Mouse (Mus musculus) adrenal gland, adult 2 months (tissue): ENCODE measurements at regions not wholly inside any gene's neighbourhood (a gene's known extent, or its start where the extent isn't known, plus 50 kb on each side); places are given as distances from the start of the nearest gene placed in this dataset.

Experiments used
- DNase-seq: peaks from one replicate; pipeline ENCODE4 v3.0.0; 2021

- DNase-seq = no peak
Measured at GRCm38 (mm10) chr3:136444598-136444997, 118.7 kb upstream of the Bank1 start.

DNA sequence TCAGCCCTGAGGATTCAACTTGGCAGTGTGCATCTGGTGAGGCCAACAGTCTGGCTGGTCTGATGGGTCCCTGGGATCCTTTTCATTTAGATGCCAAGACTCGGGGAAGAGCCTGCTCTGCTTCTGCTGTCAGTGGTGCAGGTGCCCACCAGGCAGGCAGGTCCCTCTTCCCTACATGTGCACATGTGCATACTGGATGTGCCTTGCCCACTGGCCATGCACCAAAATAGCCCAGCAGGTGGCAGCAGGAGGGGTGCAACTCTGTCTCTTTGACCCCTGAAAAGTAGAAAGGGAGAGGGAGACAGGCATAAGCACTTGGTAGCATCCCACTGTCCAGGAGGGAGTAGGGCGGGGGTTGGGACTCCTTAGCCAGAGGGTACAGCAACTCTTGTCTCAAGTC is 116.2 kb upstream of the Bank1 start:
- no peak for DNase-seq

DNA sequence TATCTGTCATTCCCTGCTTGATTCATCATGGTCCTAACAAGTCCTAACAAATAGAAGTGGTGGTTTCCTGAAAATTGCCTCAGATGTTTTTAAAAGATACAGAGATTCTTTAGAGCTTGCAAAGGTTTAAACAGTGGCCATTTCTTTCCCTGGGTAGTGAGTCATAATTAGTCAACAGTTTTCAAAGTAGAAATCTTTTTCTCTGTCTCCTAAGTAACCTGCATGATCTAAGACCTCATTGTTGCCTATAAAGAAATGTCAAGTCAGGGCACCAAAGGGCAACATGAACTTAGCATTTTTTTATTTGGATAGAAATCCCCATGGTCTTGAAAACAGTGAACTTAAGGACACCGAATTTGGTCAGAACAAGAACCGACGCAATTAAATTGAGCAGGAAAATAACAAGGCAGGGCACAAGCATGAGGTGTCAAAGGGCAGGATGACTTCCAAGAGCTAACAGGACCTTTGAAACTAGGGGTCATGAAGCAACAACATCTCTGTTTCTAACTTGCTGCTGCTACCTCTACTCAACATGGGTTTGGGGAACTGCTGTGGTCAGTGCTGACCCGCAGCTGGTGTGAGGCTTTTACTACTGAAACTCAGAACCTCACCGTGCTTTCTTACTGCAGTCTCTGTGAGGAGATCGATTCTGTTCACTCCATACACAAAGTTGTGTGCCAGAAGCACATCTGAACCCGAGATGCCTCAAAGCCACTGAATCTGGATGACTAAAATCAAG is 114.2 kb upstream of the Bank1 start:
- no peak for DNase-seq

DNA sequence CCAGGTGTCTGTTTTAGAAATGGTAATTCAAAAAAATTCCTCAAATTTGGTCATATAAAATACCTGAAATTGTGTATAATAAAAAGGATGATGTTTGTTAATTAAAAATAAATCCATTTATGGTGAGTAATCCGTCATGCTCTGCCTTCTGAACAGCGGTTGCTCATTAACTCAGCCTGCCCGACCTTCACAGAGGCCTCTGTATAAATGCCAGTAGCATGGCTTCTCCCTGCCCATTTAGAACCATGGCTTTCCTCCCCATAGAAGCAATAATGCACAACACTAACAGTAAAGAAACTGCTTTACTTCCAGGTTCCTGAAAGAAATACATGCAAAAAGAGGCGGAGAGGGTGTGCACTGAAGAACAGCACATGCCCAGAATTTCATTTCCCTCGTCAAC is 113.5 kb upstream of the Bank1 start:
- DNase-seq = no peak

- no peak for DNase-seq
Measured at GRCm38 (mm10) chr3:136434407-136434806, 108.5 kb upstream of the Bank1 start.

- DNase-seq = no peak
Measured at GRCm38 (mm10) chr3:136432072-136432471, 106.2 kb upstream of the Bank1 start.

- no peak for DNase-seq
Measured at GRCm38 (mm10) chr3:136427427-136427826, 101.6 kb upstream of the Bank1 start.

DNA sequence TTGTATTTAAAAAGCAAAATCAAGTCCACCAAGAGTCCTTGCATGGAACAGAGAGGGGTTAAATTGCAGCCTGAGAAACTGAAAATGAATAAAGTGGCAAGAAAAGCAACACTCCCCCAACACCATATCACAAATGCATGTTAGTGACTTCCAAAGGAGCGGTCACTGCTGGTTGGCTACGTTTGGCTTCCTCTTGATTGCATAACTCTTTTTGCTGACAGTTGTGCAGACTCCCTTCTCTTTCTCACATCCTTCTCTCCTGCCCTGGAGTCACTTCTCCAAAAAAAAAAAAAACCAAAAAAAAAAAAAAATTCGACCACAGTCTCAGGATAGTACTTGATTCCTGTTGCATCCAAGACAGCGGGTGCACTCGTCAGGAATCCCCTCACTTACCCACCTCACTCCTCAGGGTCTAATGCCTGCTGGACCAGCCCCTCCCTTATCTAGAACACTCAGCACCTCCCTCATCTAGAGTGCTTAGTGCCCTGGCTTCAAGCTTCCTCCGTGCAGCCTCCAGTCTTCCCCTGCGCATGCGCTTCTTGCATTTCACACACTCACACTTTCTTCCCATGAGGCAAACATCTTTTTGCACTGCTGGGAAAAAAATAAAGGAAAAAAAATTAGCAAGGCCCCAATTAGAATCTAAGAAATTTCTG is 100.8 kb upstream of the Bank1 start:
- no peak for DNase-seq

DNA sequence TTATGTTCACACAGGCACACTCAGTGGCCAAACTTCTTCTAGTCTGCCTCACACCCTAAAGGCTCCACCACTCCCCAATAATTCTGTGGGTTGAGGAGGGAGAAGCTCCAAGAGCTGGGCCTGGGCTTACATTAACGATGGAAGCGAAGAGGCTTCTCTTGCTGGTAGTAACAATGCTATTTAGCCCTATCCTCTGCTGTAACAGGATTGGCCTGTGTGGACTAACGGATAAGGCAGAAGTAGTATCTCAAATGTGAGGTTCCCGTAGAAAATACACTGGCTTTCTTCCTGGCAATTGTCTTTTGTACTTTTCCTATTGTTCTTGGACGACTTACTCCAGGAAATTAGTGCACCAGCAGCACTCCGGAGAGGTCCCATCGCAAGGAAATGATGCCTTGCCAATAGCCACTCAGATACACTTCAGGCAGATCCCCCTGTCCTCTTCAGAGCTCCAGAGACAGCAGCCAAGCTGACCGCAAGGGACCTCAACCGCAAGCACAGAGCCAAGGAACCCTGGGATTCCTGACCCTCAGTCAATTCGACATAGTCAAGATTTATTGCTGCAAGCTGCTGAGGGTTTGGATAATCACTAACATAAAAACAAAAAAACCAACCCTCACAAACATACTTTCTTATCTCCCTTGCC is 96.2 kb upstream of the Bank1 start:
- no peak for DNase-seq

- no peak for DNase-seq
Measured at GRCm38 (mm10) chr3:136405606-136406005, 79.7 kb upstream of the Bank1 start.

- no peak for DNase-seq
Measured at GRCm38 (mm10) chr3:136383282-136383681, 57.4 kb upstream of the Bank1 start.

DNA sequence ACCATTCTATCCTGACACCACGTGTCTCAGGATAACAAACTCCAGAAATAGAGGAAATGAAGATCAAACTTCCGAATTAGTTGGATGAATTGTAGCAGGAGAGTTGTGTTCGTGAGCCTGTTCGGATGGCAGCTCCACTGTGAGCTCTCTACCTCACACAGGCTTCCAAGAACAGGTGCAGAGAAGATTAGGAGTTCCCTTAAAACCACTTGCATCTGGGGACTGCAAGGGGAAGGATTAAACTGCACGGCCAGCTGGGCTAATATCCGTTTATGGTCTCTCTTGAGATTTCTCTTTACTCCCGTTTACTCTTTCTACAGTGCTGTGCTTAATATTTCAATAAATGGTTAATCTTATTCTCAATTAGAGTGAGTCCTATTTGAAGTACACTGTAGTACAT is 54.8 kb upstream of the Bank1 start:
- DNase-seq = no peak

DNA sequence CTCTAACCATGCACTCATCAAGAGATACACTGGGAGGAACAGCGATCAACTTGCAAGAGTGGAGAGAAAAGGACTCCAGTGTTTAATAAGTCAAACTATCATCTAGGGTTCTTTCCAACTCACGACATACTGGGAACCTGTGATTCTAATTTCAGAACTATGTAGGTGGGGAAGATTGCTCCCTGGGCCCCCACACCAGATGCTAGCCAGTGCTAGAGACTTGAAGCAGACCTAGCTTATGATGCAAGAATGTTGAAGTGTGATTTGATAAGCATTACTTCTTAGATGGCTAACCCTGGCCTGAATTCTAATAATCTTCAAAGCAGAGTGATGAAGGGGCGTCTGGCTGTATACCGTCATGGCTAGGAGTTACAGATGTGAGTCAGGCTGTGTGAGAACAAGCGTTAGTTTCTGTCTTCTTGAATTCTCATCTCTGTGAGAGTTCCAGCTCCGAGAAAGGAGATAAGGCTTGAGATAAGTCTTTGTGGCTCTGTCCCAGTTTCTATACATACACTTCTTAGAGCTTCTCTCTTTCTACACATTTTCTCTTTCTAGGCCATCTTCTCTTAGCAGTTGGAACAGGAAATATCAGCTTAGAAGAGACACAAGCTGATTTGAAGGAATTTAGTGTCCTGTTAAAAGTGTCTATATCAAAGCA is 54.0 kb upstream of the Bank1 start:
- DNase-seq = no peak

DNA sequence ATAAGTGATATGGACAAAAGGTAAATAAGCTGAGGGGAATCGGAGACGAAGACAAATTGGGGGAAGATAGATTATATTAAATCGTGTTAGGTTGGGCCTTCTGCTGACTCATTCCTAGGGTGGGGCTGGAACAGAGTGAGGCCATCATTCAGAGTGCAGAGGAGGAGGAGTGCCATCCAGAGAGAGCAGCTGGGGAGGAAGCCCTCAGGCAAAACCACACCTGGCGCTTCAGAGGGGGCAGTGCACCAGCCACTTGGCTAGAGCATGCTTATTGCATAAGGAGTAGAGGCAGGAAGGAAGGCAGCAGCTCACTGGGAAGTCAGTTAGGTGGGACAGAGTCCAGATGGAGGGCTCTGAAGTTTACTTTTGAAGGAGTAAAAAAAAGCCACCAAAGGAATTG is 51.0 kb upstream of the Bank1 start:
- DNase-seq = no peak
